8 mouse cellular contexts compared by ENCODE assay signal in the genomic region with DNA sequence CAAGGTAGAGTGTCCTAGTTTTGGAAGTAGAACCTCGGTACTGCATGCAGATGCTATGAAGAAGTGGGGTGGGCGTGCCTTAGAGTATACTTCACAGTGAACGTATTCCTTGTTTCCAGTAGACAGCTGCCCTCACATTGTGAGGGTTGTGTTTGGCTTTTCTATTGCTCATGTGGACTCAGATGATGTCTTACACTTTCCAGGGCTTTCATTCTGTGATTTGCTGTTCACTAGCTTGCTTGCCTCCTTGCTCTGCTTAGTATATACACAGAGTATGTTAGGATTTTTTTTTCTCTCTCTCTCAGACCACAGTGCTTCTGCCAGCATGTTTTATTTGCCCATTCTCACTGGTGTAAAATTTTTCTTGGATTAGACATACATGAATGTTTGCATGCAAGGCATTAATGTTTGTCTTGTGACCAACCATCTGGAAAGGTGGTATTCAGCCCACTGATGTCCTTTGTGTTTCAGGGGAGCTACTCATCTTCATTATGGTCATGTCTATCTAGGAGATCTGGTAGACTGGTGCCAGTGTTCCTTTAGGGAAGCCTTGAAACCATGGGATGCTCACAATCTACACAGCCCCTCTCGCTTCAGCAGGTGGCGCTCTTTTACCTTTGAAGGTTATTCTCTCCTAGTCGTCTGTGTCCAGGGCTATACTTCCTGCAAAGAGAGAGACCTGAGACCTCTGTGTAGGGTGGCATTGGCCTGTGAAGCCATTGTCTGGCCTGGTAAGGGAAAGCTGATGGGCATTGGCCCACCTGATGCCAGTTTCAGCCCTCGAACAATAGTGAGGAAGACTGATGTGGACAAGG.
DNase-seq lines count a peak whose midpoint lies in the region; ATAC-seq and TF ChIP-seq lines count a peak whose summit lies in the region.

No protein-coding gene starts in this region.

- H3K36me3 ChIP-seq in embryonic facial prominence, embryonic 13.5 days = no peaks in the 10 kb centered on the region
- no peaks in the 10 kb centered on the region for H3K36me3 ChIP-seq in heart, embryonic 15.5 days
- no peaks in the 10 kb centered on the region for H3K36me3 ChIP-seq in liver, postnatal 0 days (replicated peaks; ENCODE audit: insufficient read depth, low read length)
- no peaks in the 10 kb centered on the region for H3K36me3 ChIP-seq in neural tube, embryonic 15.5 days

- no peak overlapping the region for H3K4me3 ChIP-seq in embryonic facial prominence, embryonic 13.5 days
- H3K4me3 ChIP-seq in heart, embryonic 15.5 days = no peak overlapping the region
- H3K4me3 ChIP-seq in liver, postnatal 0 days (ENCODE audit: low read depth, low read length) = no peak overlapping the region
- no peak overlapping the region for H3K4me3 ChIP-seq in neural tube, embryonic 15.5 days (replicated peaks)

- peak overlapping the region; percentile 44; the same call in 1 of the 2 replicates for H3K27ac ChIP-seq in embryonic facial prominence, embryonic 13.5 days
- H3K27ac ChIP-seq in heart, embryonic 15.5 days = no peak overlapping the region
- H3K27ac ChIP-seq in liver, postnatal 0 days (ENCODE audit: low read depth) = no peak overlapping the region
- H3K27ac ChIP-seq in neural tube, embryonic 15.5 days (replicated peaks) = 0 out of 2 replicates have a peak overlapping the region, but pooled peaks have one; percentile 5

- peaks cover 19% of the 10 kb centered on the region for H3K4me1 ChIP-seq in embryonic facial prominence, embryonic 13.5 days
- 0 out of 2 replicates have a peak, but pooled peaks cover 2% of the 10 kb centered on the region for H3K4me1 ChIP-seq in heart, embryonic 15.5 days (replicated peaks)
- H3K4me1 ChIP-seq in liver, postnatal 0 days (ENCODE audit: insufficient read depth) = no peaks in the 10 kb centered on the region
- no peaks in the 10 kb centered on the region for H3K4me1 ChIP-seq in neural tube, embryonic 15.5 days

- ATAC-seq in embryonic facial prominence, embryonic 13.5 days (ENCODE audit: insufficient number of reproducible peaks, insufficient read depth, low FRiP score, low TSS enrichment, low read depth) = 0 out of 2 replicates have a peak, but pooled peaks have one; percentile 64
- peak; percentile 58; the same call in 1 of the 2 replicates for ATAC-seq in heart, embryonic 15.5 days (replicated peaks; ENCODE audit: insufficient number of reproducible peaks, insufficient read depth, low FRiP score, low read depth)
- ATAC-seq in liver, postnatal 0 days = peak; percentile 61; the same call in 1 of the 2 replicates
- peak; percentile 75 for ATAC-seq in neural tube, embryonic 15.5 days (ENCODE audit: low FRiP score)

- DNase-seq in CD4-positive helper T cell, adult 2 months (ENCODE audit: low read depth, low spot score) = peak; percentile 22
- peak; percentile 76 to 86 for DNase-seq in adrenal gland, postnatal 36 days
- DNase-seq in kidney, postnatal 14 days = peak; percentile 86
- peak; percentile 67 for DNase-seq in liver, postnatal 0 days
- DNase-seq in thymus, postnatal 0 days (ENCODE audit: low spot score) = peak; percentile 49

- no peak for TF ChIP-seq EP300 in liver, postnatal 0 days (IDR thresholded peaks at IDR 0.05; ENCODE audit: low read depth)

- H3K4me2 ChIP-seq in embryonic facial prominence, embryonic 13.5 days = no peak overlapping the region
- H3K4me2 ChIP-seq in heart, embryonic 15.5 days = no peak overlapping the region
- no peak overlapping the region for H3K4me2 ChIP-seq in liver, postnatal 0 days (ENCODE audit: low read depth, low read length)
- H3K4me2 ChIP-seq in neural tube, embryonic 15.5 days = no peak overlapping the region

- H3K27me3 ChIP-seq in embryonic facial prominence, embryonic 13.5 days = no peaks in the 10 kb centered on the region
- no peaks in the 10 kb centered on the region for H3K27me3 ChIP-seq in heart, embryonic 15.5 days
- H3K27me3 ChIP-seq in liver, postnatal 0 days (ENCODE audit: insufficient read depth, low read length) = no peaks in the 10 kb centered on the region
- H3K27me3 ChIP-seq in neural tube, embryonic 15.5 days (replicated peaks) = no peaks in the 10 kb centered on the region

- no peaks in the 10 kb centered on the region for H3K9me3 ChIP-seq in embryonic facial prominence, embryonic 13.5 days
- no peaks in the 10 kb centered on the region for H3K9me3 ChIP-seq in heart, embryonic 15.5 days (replicated peaks)
- H3K9me3 ChIP-seq in liver, postnatal 0 days (ENCODE audit: low read length) = no peaks in the 10 kb centered on the region
- no peaks in the 10 kb centered on the region for H3K9me3 ChIP-seq in neural tube, embryonic 15.5 days (replicated peaks)

- H3K9ac ChIP-seq in embryonic facial prominence, embryonic 13.5 days = no peak overlapping the region
- H3K9ac ChIP-seq in heart, embryonic 15.5 days = no peak overlapping the region
- H3K9ac ChIP-seq in liver, postnatal 0 days (replicated peaks) = no peak overlapping the region
- no peak overlapping the region for H3K9ac ChIP-seq in neural tube, embryonic 15.5 days (replicated peaks)

- peak; percentile 76 for TF ChIP-seq CTCF in liver, postnatal 0 days (IDR thresholded peaks at IDR 0.05; ENCODE audit: low read depth)

- 46% methylated on average over 7 of the region's 7 CpGs for WGBS in embryonic facial prominence, embryonic 13.5 days
- WGBS in heart, embryonic 15.5 days = 47% methylated on average over 7 of the region's 7 CpGs
- 46% methylated on average over 7 of the region's 7 CpGs for WGBS in liver, postnatal 0 days (ENCODE audit: insufficient replicate concordance)
- WGBS in neural tube, embryonic 15.5 days = 44% methylated on average over 7 of the region's 7 CpGs

Comparison
In these comparisons a context has a peak if more than half of its experiments do, and no peak if none do; other contexts are left out.
1. DNase-seq: peak in every context shown above with its lines; median percentile 86 in kidney, postnatal 14 days; 81 in adrenal gland, postnatal 36 days; 67 in liver, postnatal 0 days; 49 in thymus, postnatal 0 days; 22 in CD4-positive helper T cell, adult 2 months.
2. H3K27ac ChIP-seq: peak in embryonic facial prominence, embryonic 13.5 days (single experiment) and neural tube, embryonic 15.5 days (single experiment); none in heart, embryonic 15.5 days (single experiment) and liver, postnatal 0 days (single experiment).
3. Peak in every context shown above with its lines, with median percentiles within 50 percentile points of each other: ATAC-seq.